Mouse (Mus musculus) hindbrain, embryonic 12.5 days (tissue): Measurements from ENCODE around the gene Golph3. TPM values are rescaled to one million over a fixed set of nuclear protein-coding genes. Genes with fewer than 3 reads are reported as not detected.

Source experiments
- ATAC-seq: fragments of 200-750 bp; cut with Nextera tagmentation; 2 replicates; pipeline ENCODE4 v1.8.0; 2017; ENCODE audit warnings: moderate TSS enrichment; ENCODE audit not compliant: low FRiP score
- H3K27ac ChIP-seq: fragments of 300-500 bp; sonication (generic); 2 replicates; pipeline ENCODE4 v1.5.1; 2016; ENCODE audit warnings: mild to moderate bottlenecking
- H3K27me3 ChIP-seq: fragments of 300-500 bp; sonication (generic); 2 replicates; pipeline ENCODE4 v1.6.1; 2016; ENCODE audit warnings: mild to moderate bottlenecking
- H3K36me3 ChIP-seq: fragments of 300-500 bp; sonication (generic); 2 replicates; pipeline ENCODE4 v1.6.1; 2016; ENCODE audit warnings: mild to moderate bottlenecking
- H3K4me1 ChIP-seq: fragments of 300-500 bp; sonication (generic); 2 replicates; pipeline ENCODE4 v1.6.1; 2016
- H3K4me2 ChIP-seq: fragments of 300-500 bp; sonication (generic); replicated peaks from 2 replicates; pipeline ENCODE4 v1.6.1; 2016; ENCODE audit warnings: mild to moderate bottlenecking
- H3K4me3 ChIP-seq: fragments of 300-500 bp; sonication (generic); 2 replicates; pipeline ENCODE4 v1.5.1; 2016; ENCODE audit warnings: mild to moderate bottlenecking
- H3K9ac ChIP-seq: fragments of 300-500 bp; sonication (generic); 2 replicates; pipeline ENCODE4 v1.6.1; 2016; ENCODE audit warnings: mild to moderate bottlenecking, moderate library complexity
- H3K9me3 ChIP-seq: fragments of 300-500 bp; sonication (generic); replicated peaks from 2 replicates; pipeline ENCODE4 v1.6.1; 2016; ENCODE audit warnings: mild to moderate bottlenecking
- WGBS: fragments of 180-500 bp; shearing (Covaris S2); methylation state at CpG from one replicate; pipeline ENCODE4 v1.1.7; 2016; 5-methylcytosine and 5-hydroxymethylcytosine counted together
- polyA plus RNA-seq: library from polyadenylated mRNA; unstranded; fragments of >200 nt; fragmentation: Nextera tagmentation; extraction: Ambion mirVana; gene quantifications from 2 replicates; pipeline ENCODE4 v1.2.1, GENCODE M21; 2016

Golph3 gene
- 97.9 and 107 TPM in 2 replicates for polyA plus RNA-seq

- Histone ChIP-seq H3K9me3 (no peaks in the 10 kb centered on the region), H3K27me3 (peaks cover 17% of the 10 kb centered on the region; the same call in 1 of the 2 replicates), H3K4me1 (peaks cover 24% of the 10 kb centered on the region), H3K27ac (peak within 1 kb of the TSS; percentile 96), H3K36me3 (no peaks in the 10 kb centered on the region), H3K4me2 (peak within 1 kb of the TSS; percentile 70), H3K9ac (peak within 1 kb of the TSS; percentile 99), H3K4me3 (peak within 1 kb of the TSS; percentile 98)
- ATAC-seq: peak; percentile 98
- 0% methylated on average over 71 of the region's 74 CpGs for WGBS
Observed at GRCm38 (mm10) chr15:12321091-12321787, at the start of gene Golph3. Golph3 (plus strand) TSS chr15:12321450.

- Histone ChIP-seq H3K4me2 (no peak overlapping the region), H3K27me3 (no peaks in the 10 kb centered on the region), H3K36me3 (peaks cover 27% of the 10 kb centered on the region), H3K4me1 (peaks cover 4% of the 10 kb centered on the region; the same call in 1 of the 2 replicates), H3K9ac (no peak overlapping the region), H3K9me3 (no peaks in the 10 kb centered on the region), H3K4me3 (no peak overlapping the region), H3K27ac (no peak overlapping the region)
- WGBS: 89% methylated on average over 12 of the region's 12 CpGs
- no peak for ATAC-seq
Observed at GRCm38 (mm10) chr15:12273325-12274052, 47.8 kb upstream of the Golph3 start.

GRCm38 (mm10) chr15:12274053-12274769 lies 47.0 kb upstream of the Golph3 start:
- Histone ChIP-seq H3K4me1 (peaks cover 4% of the 10 kb centered on the region; the same call in 1 of the 2 replicates), H3K9ac (no peak overlapping the region), H3K4me2 (no peak overlapping the region), H3K27ac (no peak overlapping the region), H3K4me3 (no peak overlapping the region), H3K36me3 (peaks cover 21% of the 10 kb centered on the region), H3K9me3 (no peaks in the 10 kb centered on the region), H3K27me3 (no peaks in the 10 kb centered on the region)
- WGBS: 66% methylated on average over 4 of the region's 4 CpGs
- ATAC-seq: 0 out of 2 replicates have a peak, but pooled peaks have one; percentile 22

GRCm38 (mm10) chr15:12275091-12275623 lies 46.1 kb upstream of the Golph3 start:
- 86% methylated on average over 4 of the region's 4 CpGs for WGBS
- no peak overlapping the region for H3K4me2 ChIP-seq
- ATAC-seq: no peak
- H3K4me3 ChIP-seq: no peak overlapping the region
- no peak overlapping the region for H3K27ac ChIP-seq
- no peaks in the 10 kb centered on the region for H3K27me3 ChIP-seq
- H3K9ac ChIP-seq: no peak overlapping the region
- H3K36me3 ChIP-seq: peaks cover 13% of the 10 kb centered on the region
- peaks cover 4% of the 10 kb centered on the region; the same call in 1 of the 2 replicates for H3K4me1 ChIP-seq
- no peaks in the 10 kb centered on the region for H3K9me3 ChIP-seq

- Histone ChIP-seq H3K9me3 (no peaks in the 10 kb centered on the region), H3K9ac (no peak overlapping the region), H3K4me2 (no peak overlapping the region), H3K27me3 (no peaks in the 10 kb centered on the region), H3K36me3 (no peaks in the 10 kb centered on the region), H3K4me3 (no peak overlapping the region), H3K27ac (no peak overlapping the region), H3K4me1 (no peaks in the 10 kb centered on the region)
- 97% methylated on average over 1 of the region's 1 CpGs for WGBS
- no peak for ATAC-seq
Observed at GRCm38 (mm10) chr15:12279816-12280215, 41.4 kb upstream of the Golph3 start.

GRCm38 (mm10) chr15:12284794-12285534 lies 36.3 kb upstream of the Golph3 start:
- no peak for ATAC-seq
- WGBS: 78% methylated on average over 6 of the region's 6 CpGs
- Histone ChIP-seq H3K27ac (no peak overlapping the region), H3K9me3 (no peaks in the 10 kb centered on the region), H3K9ac (no peak overlapping the region), H3K27me3 (no peaks in the 10 kb centered on the region), H3K4me2 (no peak overlapping the region), H3K4me3 (no peak overlapping the region), H3K4me1 (no peaks in the 10 kb centered on the region), H3K36me3 (no peaks in the 10 kb centered on the region)

- Histone ChIP-seq H3K36me3 (no peaks in the 10 kb centered on the region), H3K4me3 (no peak overlapping the region), H3K4me1 (no peaks in the 10 kb centered on the region), H3K4me2 (no peak overlapping the region), H3K9me3 (no peaks in the 10 kb centered on the region), H3K9ac (no peak overlapping the region), H3K27me3 (no peaks in the 10 kb centered on the region), H3K27ac (no peak overlapping the region)
- ATAC-seq: no peak
- 80% methylated on average over 5 of the region's 5 CpGs for WGBS
Observed at GRCm38 (mm10) chr15:12285535-12285809, 35.8 kb upstream of the Golph3 start.

- H3K4me3 ChIP-seq: no peak overlapping the region
- H3K27me3 ChIP-seq: no peaks in the 10 kb centered on the region
- 85% methylated on average over 7 of the region's 7 CpGs for WGBS
- H3K4me2 ChIP-seq: no peak overlapping the region
- H3K4me1 ChIP-seq: no peaks in the 10 kb centered on the region
- H3K9ac ChIP-seq: no peak overlapping the region
- ATAC-seq: no peak
- no peaks in the 10 kb centered on the region for H3K9me3 ChIP-seq
- no peaks in the 10 kb centered on the region for H3K36me3 ChIP-seq
- H3K27ac ChIP-seq: no peak overlapping the region
Observed at GRCm38 (mm10) chr15:12290330-12290729, 30.9 kb upstream of the Golph3 start.

- H3K9me3 ChIP-seq: no peaks in the 10 kb centered on the region
- no peak overlapping the region for H3K4me3 ChIP-seq
- no peak overlapping the region for H3K27ac ChIP-seq
- no peaks in the 10 kb centered on the region for H3K4me1 ChIP-seq
- no peaks in the 10 kb centered on the region for H3K36me3 ChIP-seq
- no peak for ATAC-seq
- H3K4me2 ChIP-seq: no peak overlapping the region
- no peak overlapping the region for H3K9ac ChIP-seq
- WGBS: 93% methylated on average over 2 of the region's 2 CpGs
- H3K27me3 ChIP-seq: no peaks in the 10 kb centered on the region
Observed at GRCm38 (mm10) chr15:12291757-12292156, 29.5 kb upstream of the Golph3 start.

- Histone ChIP-seq H3K9ac (no peak overlapping the region), H3K27me3 (no peaks in the 10 kb centered on the region), H3K4me1 (no peaks in the 10 kb centered on the region), H3K36me3 (no peaks in the 10 kb centered on the region), H3K4me2 (no peak overlapping the region), H3K4me3 (no peak overlapping the region), H3K9me3 (no peaks in the 10 kb centered on the region), H3K27ac (no peak overlapping the region)
- ATAC-seq: no peak
- 61% methylated on average over 2 of the region's 2 CpGs for WGBS
Observed at GRCm38 (mm10) chr15:12296228-12296627, 25.0 kb upstream of the Golph3 start.

- Histone ChIP-seq H3K9ac (no peak overlapping the region), H3K27me3 (no peaks in the 10 kb centered on the region), H3K9me3 (no peaks in the 10 kb centered on the region), H3K4me2 (no peak overlapping the region), H3K4me1 (no peaks in the 10 kb centered on the region), H3K27ac (no peak overlapping the region), H3K4me3 (no peak overlapping the region), H3K36me3 (no peaks in the 10 kb centered on the region)
- 86% methylated on average over 7 of the region's 7 CpGs for WGBS
- ATAC-seq: no peak
Observed at GRCm38 (mm10) chr15:12298231-12298737, 23.0 kb upstream of the Golph3 start.
